Mouse (Mus musculus) MEL (cell line): ENCODE results near the gene Gpc5. TPM values are rescaled to one million over a fixed set of nuclear protein-coding genes. Genes with fewer than 3 reads are reported as not detected.

ENCODE experiments used
- DNase-seq: peaks from one replicate; pipeline ENCODE4 v3.0.0; 2011; ENCODE audit warnings: low read depth, low spot score
- H3K27ac ChIP-seq: 2 replicates; pipeline ENCODE4 v1.5.1; 2012; ENCODE audit warnings: low read depth, mild to moderate bottlenecking, control low read depth, low read length, moderate library complexity; ENCODE audit not compliant: control insufficient read depth
- H3K27me3 ChIP-seq, 2 experiments: fragments of 150-350 bp in 1 of 2; sonication (generic) in 1 of 2; 2 replicates each; pipeline ENCODE4 v1.6.1; 2012; ENCODE audit warnings: low read length in 2 of 2, mild to moderate bottlenecking in 2 of 2, improper control_type of control experiment in 1 of 2, moderate library complexity in 1 of 2; ENCODE audit not compliant: insufficient read depth in 2 of 2, control insufficient read depth in 1 of 2
- H3K36me3 ChIP-seq, 2 experiments: 2 replicates each; pipeline ENCODE4 v1.6.1; 2012 to 2014; ENCODE audit warnings: low read length in 2 of 2, improper control_type of control experiment in 1 of 2, inconsistent platforms in 1 of 2, mild to moderate bottlenecking in 1 of 2; ENCODE audit not compliant: insufficient read depth in 2 of 2, control insufficient read depth in 1 of 2
- H3K4me1 ChIP-seq, 2 experiments: fragments of 150-350 bp in 1 of 2; sonication (generic) in 1 of 2; 2 replicates each; pipeline ENCODE4 v1.6.1; 2012; ENCODE audit warnings: low read length in 2 of 2, improper control_type of control experiment in 1 of 2, mild to moderate bottlenecking in 1 of 2; ENCODE audit not compliant: insufficient read depth in 2 of 2, control insufficient read depth in 1 of 2
- H3K4me3 ChIP-seq, 2 experiments: fragments of 150-350 bp in 1 of 2; sonication (generic) in 1 of 2; 2 replicates each; pipeline ENCODE4 v1.5.1; 2012; ENCODE audit warnings: low read depth in 2 of 2, low read length in 2 of 2, mild to moderate bottlenecking in 2 of 2, moderate library complexity in 2 of 2, control low read depth in 1 of 2, improper control_type of control experiment in 1 of 2; ENCODE audit not compliant: control insufficient read depth in 1 of 2, insufficient read depth in 1 of 2
- H3K79me2 ChIP-seq: 2 replicates; pipeline ENCODE4 v1.6.1; 2012; ENCODE audit warnings: mild to moderate bottlenecking, low read length, moderate library complexity; ENCODE audit not compliant: control insufficient read depth, poor library complexity, insufficient read depth
- H3K9ac ChIP-seq: 2 replicates; pipeline ENCODE4 v1.6.1; 2012; ENCODE audit warnings: low read depth, mild to moderate bottlenecking, control low read depth, low read length, moderate library complexity; ENCODE audit not compliant: control insufficient read depth, poor library complexity, severe bottlenecking
- H3K9me3 ChIP-seq: fragments of 150-350 bp; sonication (generic); replicated peaks from 2 replicates; pipeline ENCODE4 v1.6.1; 2012; ENCODE audit warnings: mild to moderate bottlenecking, low read length, improper control_type of control experiment, moderate library complexity; ENCODE audit not compliant: insufficient read depth
- BHLHE40 ChIP-seq: IDR thresholded peaks from 2 replicates; pipeline ENCODE4 v1.6.1; 2012; ENCODE audit warnings: low read depth, mild to moderate bottlenecking, inconsistent platforms, low read length, improper control_type of control experiment, borderline replicate concordance
- CHD2 ChIP-seq: IDR thresholded peaks from 2 replicates; pipeline ENCODE4 v1.6.1; 2011; ENCODE audit warnings: low read length, improper control_type of control experiment
- CTCF ChIP-seq, 3 experiments: IDR thresholded peaks in 2 of 3; conservative IDR thresholded peaks in 1 of 3; 2 replicates each; pipeline ENCODE4 v1.5.1; 2011 to 2012; ENCODE audit warnings: low read length in 3 of 3, low read depth in 2 of 3, mild to moderate bottlenecking in 2 of 3, improper control_type of control experiment in 1 of 3, inconsistent platforms in 1 of 3, mixed read lengths in 1 of 3, moderate library complexity in 1 of 3; ENCODE audit not compliant: control insufficient read depth in 1 of 3, insufficient read depth in 1 of 3, poor library complexity in 1 of 3, severe bottlenecking in 1 of 3
- HCFC1 ChIP-seq: IDR thresholded peaks from 2 replicates; pipeline ENCODE4 v1.6.1; 2012; ENCODE audit warnings: low read depth, mild to moderate bottlenecking, inconsistent platforms, low read length, improper control_type of control experiment, moderate library complexity
- MAFK ChIP-seq: IDR thresholded peaks from 2 replicates; pipeline ENCODE4 v1.6.1; 2011; ENCODE audit warnings: low read depth, mild to moderate bottlenecking, low read length, improper control_type of control experiment, borderline replicate concordance
- MYB ChIP-seq: IDR thresholded peaks from 2 replicates; pipeline ENCODE4 v1.6.1; 2011; ENCODE audit warnings: mild to moderate bottlenecking, low read depth, low read length, improper control_type of control experiment
- MYC ChIP-seq: IDR thresholded peaks from 2 replicates; pipeline ENCODE4 v1.6.1; 2011; ENCODE audit warnings: low read depth, mild to moderate bottlenecking, low read length, improper control_type of control experiment, moderate library complexity
- NRF1 ChIP-seq: IDR thresholded peaks from 2 replicates; pipeline ENCODE4 v1.6.1; 2014; ENCODE audit warnings: low read depth, mild to moderate bottlenecking, inconsistent platforms, low read length, improper control_type of control experiment, moderate library complexity; ENCODE audit not compliant: poor library complexity, insufficient read depth, severe bottlenecking
- POLR2AphosphoS2 ChIP-seq: IDR thresholded peaks from 2 replicates; pipeline ENCODE4 v1.6.1; 2011; ENCODE audit warnings: low read length, improper control_type of control experiment
- RCOR1 ChIP-seq: IDR thresholded peaks from 2 replicates; pipeline ENCODE4 v1.6.1; 2012; ENCODE audit warnings: low read depth, mild to moderate bottlenecking, inconsistent platforms, low read length, improper control_type of control experiment
- TAL1 ChIP-seq: IDR thresholded peaks from 2 replicates; pipeline ENCODE4 v1.6.1; 2012; ENCODE audit warnings: mild to moderate bottlenecking, inconsistent platforms, low read length, moderate library complexity, mixed read lengths
- TCF12 ChIP-seq: IDR thresholded peaks from 2 replicates; pipeline ENCODE4 v1.6.1; 2014; ENCODE audit warnings: low read depth, mild to moderate bottlenecking, inconsistent platforms, low read length, improper control_type of control experiment, moderate library complexity
- USF1 ChIP-seq: IDR thresholded peaks from 2 replicates; pipeline ENCODE4 v1.6.1; 2014; ENCODE audit warnings: low read depth, mild to moderate bottlenecking, inconsistent platforms, low read length, improper control_type of control experiment, moderate library complexity
- USF2 ChIP-seq, 2 experiments: IDR thresholded peaks; 2 replicates each; pipeline ENCODE4 v1.6.1; 2011 to 2012; ENCODE audit warnings: improper control_type of control experiment in 2 of 2, low read length in 2 of 2, borderline replicate concordance in 1 of 2, inconsistent platforms in 1 of 2, low read depth in 1 of 2, mild to moderate bottlenecking in 1 of 2; ENCODE audit not compliant: insufficient read depth in 1 of 2
- ZNF384 ChIP-seq: IDR thresholded peaks from 2 replicates; pipeline ENCODE4 v1.6.1; 2012; ENCODE audit warnings: low read depth, mild to moderate bottlenecking, inconsistent platforms, low read length, improper control_type of control experiment
- polyA plus RNA-seq, 2 experiments: library from polyadenylated mRNA; stranded (reverse) in 1 of 2; unstranded in 1 of 2; fragments of >175 nt in 1 of 2; fragments of >200 nt in 1 of 2; gene quantifications; 2 replicates each; pipeline versions ENCODE4 v1.2.1 to v1.2.4; 2012; ENCODE audit warnings: low replicate concordance in 2 of 2, low read depth in 1 of 2; ENCODE audit not compliant: insufficient read length in 2 of 2, insufficient read depth in 1 of 2, missing spikeins in 1 of 2
- total RNA-seq: library from RNA; depleted of rRNA; stranded (reverse); fragments of 300-350 nt; gene quantifications from 2 replicates; pipeline ENCODE4 v1.2.3, GENCODE M21; 2012

The Gpc5 gene
- total and polyA plus RNA-seq, 3 experiments: not detected

DNA sequence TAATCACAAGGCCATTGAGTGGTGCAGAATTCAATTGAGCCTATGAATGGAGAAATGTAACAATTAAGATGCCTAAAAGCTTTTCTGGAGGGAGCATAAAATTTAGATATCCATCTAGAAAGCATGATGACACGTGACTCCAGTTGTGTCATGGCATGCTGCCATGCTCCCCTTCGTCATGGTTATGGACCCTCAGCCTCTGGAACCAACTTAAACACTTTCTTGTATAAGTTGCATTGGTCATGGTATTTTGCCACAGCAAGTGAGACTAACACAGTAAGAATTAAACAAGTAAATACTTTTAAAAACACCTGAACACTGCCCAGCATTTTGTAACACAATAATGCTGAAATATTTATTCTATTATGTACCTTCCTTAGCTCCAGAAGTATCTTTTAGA, 524.3 kb downstream of the Gpc5 start:
- TF ChIP-seq BHLHE40 (no peak), MYB (no peak), POLR2AphosphoS2 (no peak), HCFC1 (no peak), CHD2 (no peak), NRF1 (no peak), TAL1 (no peak)
- H3K36me3 ChIP-seq: peaks cover 0 to 10% of the 10 kb centered on the region in 2 experiments; a peak in 2 of 4 replicates
- H3K79me2 ChIP-seq: no peaks in the 10 kb centered on the region
- no peak overlapping the region for H3K4me3 ChIP-seq
- no peaks in the 10 kb centered on the region for H3K27me3 ChIP-seq
- no peak for DNase-seq
- H3K9ac ChIP-seq: no peak overlapping the region
- H3K27ac ChIP-seq: no peak overlapping the region
- H3K9me3 ChIP-seq: no peaks in the 10 kb centered on the region
- H3K4me1 ChIP-seq: no peaks in the 10 kb centered on the region; a peak in 1 of 4 replicates

DNA sequence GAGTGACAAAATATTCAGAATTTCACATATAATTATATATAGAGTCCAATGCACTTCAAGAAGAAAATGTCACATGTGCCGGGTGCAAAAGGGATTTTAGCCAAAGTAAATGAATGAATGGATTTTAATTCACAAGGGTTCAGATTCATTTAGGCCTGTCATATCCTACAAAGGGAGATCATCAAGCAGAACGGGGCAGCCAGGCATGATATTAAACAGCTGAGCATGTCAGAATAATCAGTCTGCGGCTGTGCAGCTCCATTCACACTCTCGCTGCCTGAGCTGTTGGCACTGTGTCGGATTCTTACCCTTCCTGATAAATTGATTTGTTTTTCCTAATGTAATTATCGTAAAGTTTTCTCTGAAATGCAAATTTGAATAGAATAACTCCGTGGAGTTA, 524.8 kb downstream of the Gpc5 start:
- TF ChIP-seq TAL1: no peak
- no peak for TF ChIP-seq BHLHE40
- TF ChIP-seq RCOR1: no peak
- TF ChIP-seq CTCF (IDR thresholded peaks at IDR 0.05 in 2 of 3, conservative IDR thresholded peaks at IDR 0.05 in 1 of 3; ENCODE audit: control insufficient read depth in 1 of 3, insufficient read depth in 1 of 3, low read depth in 2 of 3, low read length in 3 of 3, poor library complexity in 1 of 3, severe bottlenecking in 1 of 3): no peak
- no peak for TF ChIP-seq MYB
- no peak for TF ChIP-seq USF1
- no peak for TF ChIP-seq TCF12
- no peak for TF ChIP-seq MYC
- no peak for TF ChIP-seq HCFC1
- no peak for TF ChIP-seq MAFK
- TF ChIP-seq ZNF384: no peak
- TF ChIP-seq, all 39 proteins: peak for 0
- no peaks in the 10 kb centered on the region for H3K27me3 ChIP-seq

DNA sequence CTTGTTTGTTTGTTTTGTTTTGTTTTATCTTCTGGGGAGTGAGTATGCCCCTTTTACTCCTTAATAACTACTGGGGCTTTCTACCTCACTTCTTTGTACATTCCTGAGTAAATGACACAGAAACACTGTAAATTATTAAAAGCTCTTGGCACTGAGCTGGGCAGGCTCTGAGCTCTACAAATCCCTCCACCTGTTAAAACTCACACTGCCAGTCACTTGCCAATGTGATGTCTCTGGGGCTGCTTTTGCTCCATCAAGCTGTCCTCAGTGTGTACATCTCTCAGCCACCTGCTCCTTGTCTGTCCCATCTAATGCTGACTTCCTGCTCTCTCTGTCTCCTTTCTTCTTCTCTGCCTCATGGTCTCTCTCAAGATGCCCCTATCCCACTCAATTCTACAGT, 528.5 kb downstream of the Gpc5 start:
- no peaks in the 10 kb centered on the region for H3K9me3 ChIP-seq
- no peaks in the 10 kb centered on the region for H3K27me3 ChIP-seq
- H3K4me3 ChIP-seq: no peak overlapping the region
- no peak for TF ChIP-seq NRF1
- no peak for TF ChIP-seq USF2 (IDR thresholded peaks at IDR 0.05; ENCODE audit: borderline replicate concordance in 1 of 2, insufficient read depth in 1 of 2, low read depth in 1 of 2, low read length in 2 of 2)
- TF ChIP-seq ZNF384: no peak
- no peak for TF ChIP-seq MAFK
- DNase-seq: no peak
- no peaks in the 10 kb centered on the region; a peak in 1 of 4 replicates for H3K4me1 ChIP-seq
- no peak overlapping the region for H3K9ac ChIP-seq
- H3K36me3 ChIP-seq: no peaks in the 10 kb centered on the region
- H3K79me2 ChIP-seq: no peaks in the 10 kb centered on the region
- no peak overlapping the region for H3K27ac ChIP-seq

More for the DNA sequence above, 524.8 kb downstream of the Gpc5 start:
- peaks cover 0 to 10% of the 10 kb centered on the region in 2 experiments; a peak in 2 of 4 replicates for H3K36me3 ChIP-seq
- H3K9ac ChIP-seq: no peak overlapping the region
- H3K79me2 ChIP-seq: no peaks in the 10 kb centered on the region
- no peak overlapping the region for H3K4me3 ChIP-seq
- no peaks in the 10 kb centered on the region for H3K9me3 ChIP-seq
- DNase-seq: no peak
- H3K4me1 ChIP-seq: no peaks in the 10 kb centered on the region; a peak in 1 of 4 replicates
- no peak overlapping the region for H3K27ac ChIP-seq
